Mouse (Mus musculus) natural killer cell, adult 2 months (primary cell): Measurements from ENCODE around the gene Met.

ENCODE experiments used
- DNase-seq, 2 experiments: peaks; one replicate each; pipeline ENCODE4 v3.0.0; 2022; ENCODE audit warnings: low spot score in 2 of 2

Gene Met

DNA sequence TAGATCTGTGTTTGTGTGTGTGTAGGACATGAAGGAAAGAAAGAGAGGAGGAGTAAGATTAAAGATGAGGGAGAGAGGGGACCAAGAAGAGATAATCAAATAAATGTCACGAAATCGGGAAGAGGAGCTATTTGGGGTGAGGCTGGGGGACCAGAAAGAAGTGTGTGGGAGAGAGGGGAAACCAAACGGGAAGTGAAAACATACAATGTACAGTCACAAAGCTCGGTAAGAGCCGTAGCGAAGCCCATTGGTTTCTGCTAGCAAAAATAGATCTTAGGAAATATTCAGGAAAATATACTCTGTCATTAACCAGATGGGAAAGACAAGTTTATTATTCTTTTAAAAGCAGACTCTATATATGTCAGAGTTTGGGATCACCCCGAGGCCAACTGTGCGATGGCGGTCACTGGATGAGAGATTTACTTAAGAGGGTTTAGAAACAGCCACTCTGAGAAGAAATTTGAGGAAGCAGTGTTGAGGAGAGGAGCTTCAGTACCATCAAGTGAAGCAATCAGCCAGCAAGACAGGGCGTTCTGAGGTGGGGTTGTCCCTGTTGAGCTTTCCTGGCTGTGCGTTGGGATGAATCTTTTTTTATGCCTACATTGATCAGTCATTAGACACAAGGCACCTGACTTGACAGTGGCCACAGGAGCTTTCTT lies 147.9 kb downstream of the Met start:
- DNase-seq = no peak

DNA sequence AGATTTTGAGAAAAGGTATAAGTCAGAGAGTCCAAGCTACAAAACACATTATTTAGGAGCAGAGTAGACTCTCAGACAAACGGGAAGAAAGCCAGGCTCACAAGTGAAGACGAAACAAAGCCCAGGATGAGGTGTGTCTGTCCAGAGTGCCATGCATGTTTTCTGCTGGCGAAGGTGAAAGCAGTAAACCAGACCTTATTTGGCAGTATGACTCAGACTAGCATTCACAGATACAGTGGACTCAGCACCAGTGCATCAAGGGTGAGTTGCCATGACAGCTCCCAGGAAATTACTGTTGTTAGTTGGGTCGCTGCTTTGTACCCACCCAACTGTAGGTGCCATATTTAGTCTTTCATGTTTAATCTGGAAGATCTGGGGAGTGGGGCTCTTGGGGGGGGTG lies 149.1 kb downstream of the Met start:
- no peak for DNase-seq

DNA sequence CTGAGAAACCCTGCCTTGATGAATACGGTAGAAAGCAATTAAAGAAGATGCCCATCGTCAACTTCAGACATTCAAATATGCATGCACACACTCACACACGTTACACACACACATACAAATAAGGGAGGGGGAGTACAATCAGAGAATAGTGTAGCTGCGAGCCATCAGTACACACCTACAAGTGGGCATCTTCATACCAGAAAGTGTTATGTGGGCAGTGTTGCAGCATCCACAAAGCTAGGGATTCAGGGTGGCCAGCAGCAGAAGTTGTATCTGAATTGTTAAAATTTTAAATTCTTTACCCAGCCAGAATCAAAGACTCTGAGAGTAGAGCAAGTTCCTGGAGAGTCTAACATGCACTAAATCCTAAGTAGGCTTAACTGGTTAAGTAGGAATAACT lies 157.2 kb downstream of the Met start:
- DNase-seq = no peak

DNA sequence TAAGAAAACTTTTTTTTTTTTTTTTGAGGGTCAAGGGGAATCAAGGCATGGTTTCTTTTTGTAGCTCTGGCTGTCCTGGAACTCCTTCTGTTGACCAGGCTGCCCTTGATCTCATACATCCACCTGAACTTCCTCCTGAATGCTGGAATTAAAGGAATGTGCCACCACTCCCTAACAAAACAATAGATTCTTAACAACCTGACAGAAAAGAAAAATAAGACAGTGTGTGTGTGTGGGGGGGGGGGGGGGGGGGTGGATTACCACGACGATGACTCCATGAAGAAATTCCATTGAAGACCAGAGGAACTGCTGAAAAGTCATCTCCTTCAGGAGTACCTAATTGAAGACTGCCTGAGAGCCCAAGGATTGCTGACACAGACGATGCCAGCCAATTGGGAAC lies 157.8 kb downstream of the Met start:
- DNase-seq = no peak
